Mouse (Mus musculus) gastrocnemius, postnatal 25 days (tissue): ENCODE results near the gene E130208F15Rik. TPM values are rescaled to one million over a fixed set of nuclear protein-coding genes. Genes with fewer than 3 reads are reported as not detected.

Source experiments
- DNase-seq: peaks from one replicate; pipeline ENCODE4 v3.0.0; 2022
- total RNA-seq, 2 experiments: library from RNA; stranded (reverse); gene quantifications; 1 replicate in 1 of 2; 2 replicates in 1 of 2; pipeline ENCODE4 v1.2.3; 2021

Gene E130208F15Rik
- total RNA-seq, 2 experiments from 2014 or later = 0.31 to 0.46 TPM

DNA sequence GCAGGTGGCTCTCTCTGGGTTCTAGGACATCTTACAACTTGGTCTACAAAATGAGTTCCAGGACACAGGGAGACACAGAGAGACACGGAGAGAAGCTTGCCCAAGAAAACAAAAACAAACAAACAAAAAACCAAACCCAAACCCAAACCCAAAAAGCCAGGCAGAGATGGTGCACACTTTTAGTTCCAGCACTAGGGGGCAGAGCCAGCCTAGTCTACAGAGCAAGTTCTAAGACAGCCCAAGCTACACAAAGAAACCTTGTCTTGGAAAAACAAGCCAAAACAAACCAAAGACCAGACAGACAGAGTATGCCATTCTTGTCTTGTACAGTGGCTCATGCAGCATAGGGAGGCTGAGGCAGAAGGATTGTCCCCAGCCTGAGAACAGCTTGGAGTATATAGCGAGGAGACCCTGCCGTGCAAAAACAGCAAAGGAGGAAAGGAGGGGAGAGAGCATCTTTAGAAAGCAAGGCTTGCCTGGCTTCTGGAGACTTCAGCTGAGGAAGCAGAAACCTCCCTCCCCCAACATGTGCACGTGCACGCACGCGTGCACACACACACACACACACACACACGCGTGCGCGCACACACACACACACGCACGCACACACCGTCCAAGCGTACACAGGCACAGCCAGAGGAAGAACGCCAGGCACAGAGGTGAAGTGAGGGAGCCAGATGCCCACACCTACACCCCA, 15.3 kb upstream of the E130208F15Rik start:
- DNase-seq = no peak

- DNase-seq = peak; percentile 95
Observed at GRCm38 (mm10) chr7:30308076-30309005, 13.2 kb upstream of the E130208F15Rik start, which contains the start of gene Alkbh6. Gene Alkbh6, plus strand, starts transcription at chr7:30308717.

- no peak for DNase-seq
Observed at GRCm38 (mm10) chr7:30309395-30310129, 12.0 kb upstream of the E130208F15Rik start.

GRCm38 (mm10) chr7:30310136-30310535, 11.4 kb upstream of the E130208F15Rik start:
- no peak for DNase-seq

GRCm38 (mm10) chr7:30313666-30314320, 7.7 kb upstream of the E130208F15Rik start:
- no peak for DNase-seq

DNA sequence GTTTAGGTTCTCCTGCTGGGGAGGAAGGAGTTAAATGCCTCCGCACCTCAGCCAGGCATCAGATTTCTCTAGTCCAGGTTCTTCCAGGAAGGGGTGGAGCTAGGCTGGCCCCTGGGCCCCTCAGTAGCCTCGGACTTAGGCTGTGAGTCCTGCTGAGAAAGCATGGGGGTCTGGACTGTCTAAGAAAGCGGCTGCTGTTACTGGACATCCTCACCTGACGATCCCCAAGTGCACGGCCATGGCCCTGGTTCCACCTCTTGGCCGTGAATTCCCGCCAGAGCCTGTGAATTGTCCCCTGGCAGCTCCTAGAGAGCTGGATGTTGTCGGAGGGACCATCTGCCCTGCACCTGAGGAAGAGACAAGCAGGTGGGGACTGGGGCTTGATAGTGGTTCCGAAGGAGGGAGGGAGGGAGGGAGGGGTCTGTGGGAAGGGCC, 6.8 kb upstream of the E130208F15Rik start, which contains the start of gene Syne4:
Syne4 (plus strand) TSS at position 87 of the 435 bp plus-strand sequence.
- DNase-seq = no peak

DNA sequence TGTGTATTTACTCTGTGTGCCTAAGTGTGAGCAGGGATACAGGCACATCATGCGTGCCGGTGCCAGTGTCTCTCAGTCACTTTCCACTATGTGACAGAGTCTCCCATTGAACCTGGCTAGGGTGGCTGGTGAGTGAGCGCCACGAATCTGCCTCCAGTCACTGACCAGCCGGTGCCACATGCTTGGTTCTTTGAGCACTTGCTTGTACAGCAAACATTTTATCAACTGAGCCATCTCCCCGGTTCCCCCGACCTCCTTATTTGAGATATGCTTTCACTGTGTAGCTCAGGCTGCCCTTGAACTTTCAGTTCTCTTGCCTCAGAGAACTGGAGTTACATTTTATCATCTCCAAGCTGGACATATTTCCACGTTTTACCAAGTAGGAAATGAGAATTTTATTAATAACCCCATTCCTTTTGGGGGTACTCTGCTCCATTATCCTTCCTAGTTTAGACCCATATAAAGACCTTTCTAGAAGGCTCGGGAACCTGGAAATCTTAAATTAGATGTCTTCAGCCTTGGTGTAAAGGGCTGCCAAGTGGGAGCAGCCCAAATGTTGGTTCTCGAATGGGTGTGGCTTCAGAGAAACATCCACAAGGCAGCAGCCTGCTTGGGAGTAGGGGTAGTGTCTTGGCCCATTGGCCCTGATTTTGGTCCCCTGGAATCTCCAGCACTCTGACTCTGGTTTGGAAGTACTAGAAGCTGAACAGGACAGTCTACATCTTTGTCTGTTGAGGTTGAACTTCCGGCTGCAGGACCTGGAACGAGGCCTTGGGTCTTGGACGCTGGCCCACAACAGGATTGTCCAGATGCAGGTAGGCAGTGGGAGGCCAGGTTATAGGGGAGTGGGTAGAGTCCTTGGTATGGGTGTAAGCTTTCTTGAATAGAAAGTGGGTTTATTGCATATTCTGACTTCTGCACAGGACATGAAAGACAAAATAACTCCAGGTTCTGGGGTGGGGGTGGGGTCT, 5.7 kb upstream of the E130208F15Rik start:
- no peak for DNase-seq

DNA sequence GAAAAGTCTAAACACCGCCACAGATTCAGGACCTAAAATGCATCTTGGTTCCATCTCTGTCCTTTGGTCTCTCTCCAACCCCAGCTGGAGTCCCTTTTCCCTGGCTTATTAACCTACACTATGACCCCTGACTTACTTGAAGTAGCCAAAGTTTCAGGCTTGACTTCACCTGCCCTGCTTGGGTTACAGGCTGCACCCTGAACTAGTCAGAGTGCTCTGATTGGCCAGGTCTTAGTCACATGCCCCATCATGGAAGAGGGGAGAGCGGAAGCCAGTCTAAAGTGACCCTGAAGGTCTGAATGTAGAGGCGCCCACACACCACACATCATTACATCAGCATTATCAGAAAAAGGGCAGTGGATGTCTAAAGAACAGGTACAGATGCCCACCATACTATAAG, 3.4 kb upstream of the E130208F15Rik start:
- DNase-seq = no peak

- no peak for DNase-seq
Observed at GRCm38 (mm10) chr7:30320946-30321345, 594 bp upstream of the E130208F15Rik start.

- peak; percentile 98 for DNase-seq
Observed at GRCm38 (mm10) chr7:30322285-30322667, 736 bp downstream of the E130208F15Rik start.

DNA sequence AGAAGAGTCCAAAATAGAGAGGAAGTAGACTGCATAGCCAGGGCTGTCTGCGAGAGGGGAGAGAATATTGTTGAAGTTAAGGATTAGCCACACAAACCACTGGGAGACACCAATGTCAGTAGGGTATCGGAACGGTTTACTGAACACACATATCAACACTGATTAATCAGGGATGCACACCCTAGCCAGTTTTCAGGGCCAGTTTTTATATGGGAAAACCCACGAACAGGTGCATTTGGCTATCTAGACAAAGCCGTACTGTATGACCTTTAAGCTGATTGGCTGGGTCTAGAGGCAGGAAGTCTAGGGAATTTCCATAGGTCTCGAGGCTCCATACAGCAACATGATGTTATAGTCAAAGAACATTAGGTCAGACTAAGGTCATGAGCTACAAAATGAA, 1.3 kb downstream of the E130208F15Rik start:
- no peak for DNase-seq

DNA sequence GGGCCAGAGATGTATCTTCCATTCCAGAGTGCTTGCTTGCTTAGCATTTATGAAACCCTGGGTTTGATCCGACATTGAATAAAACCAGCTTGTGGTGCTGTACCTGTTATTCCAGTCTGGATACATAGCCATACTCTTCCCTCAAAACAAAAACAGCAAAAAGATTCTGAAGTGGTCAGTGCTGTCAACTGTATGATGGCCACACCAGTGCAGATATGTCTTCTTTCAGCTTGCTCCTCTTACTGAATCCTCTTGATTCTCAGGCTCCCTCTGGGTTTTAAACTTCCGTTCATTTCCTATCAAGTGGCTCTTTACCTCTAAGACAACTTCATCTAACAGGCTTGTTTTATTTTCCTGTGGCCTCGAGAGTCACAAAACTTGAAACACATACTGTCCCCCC, 2.3 kb downstream of the E130208F15Rik start, which contains the start of gene Sdhaf1:
Sdhaf1 (minus strand) TSS at position 101 of the 400 bp plus-strand sequence.
- no peak for DNase-seq

GRCm38 (mm10) chr7:30324300-30324944, 2.9 kb downstream of the E130208F15Rik start:
- DNase-seq = no peak

GRCm38 (mm10) chr7:30325364-30325763, 3.8 kb downstream of the E130208F15Rik start:
- DNase-seq = no peak

DNA sequence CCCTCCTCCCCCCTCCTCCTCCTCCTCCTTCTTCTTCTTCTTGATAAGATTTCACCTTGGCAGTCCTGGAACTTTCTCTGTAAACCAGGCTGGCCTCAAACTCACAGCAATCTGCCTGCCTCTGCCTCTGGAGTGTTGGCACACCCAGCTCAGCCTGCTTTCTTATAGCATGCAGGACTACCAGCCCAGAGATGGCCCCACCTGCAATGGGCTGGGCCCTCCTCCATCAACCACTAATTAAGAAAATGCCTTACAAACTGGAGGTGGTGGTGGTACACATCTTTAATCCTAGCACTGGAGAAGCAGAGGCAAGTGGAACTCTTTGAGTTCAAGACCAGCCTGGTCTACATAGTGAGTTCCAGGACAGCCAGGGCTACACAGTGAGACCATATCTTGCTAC, 4.9 kb downstream of the E130208F15Rik start:
- DNase-seq = no peak

- DNase-seq = no peak
Observed at GRCm38 (mm10) chr7:30327140-30327539, 5.6 kb downstream of the E130208F15Rik start.

GRCm38 (mm10) chr7:30328379-30328778, 6.8 kb downstream of the E130208F15Rik start:
- DNase-seq = no peak

GRCm38 (mm10) chr7:30331887-30332286, 10.3 kb downstream of the E130208F15Rik start:
- peak; percentile 57 for DNase-seq

DNA sequence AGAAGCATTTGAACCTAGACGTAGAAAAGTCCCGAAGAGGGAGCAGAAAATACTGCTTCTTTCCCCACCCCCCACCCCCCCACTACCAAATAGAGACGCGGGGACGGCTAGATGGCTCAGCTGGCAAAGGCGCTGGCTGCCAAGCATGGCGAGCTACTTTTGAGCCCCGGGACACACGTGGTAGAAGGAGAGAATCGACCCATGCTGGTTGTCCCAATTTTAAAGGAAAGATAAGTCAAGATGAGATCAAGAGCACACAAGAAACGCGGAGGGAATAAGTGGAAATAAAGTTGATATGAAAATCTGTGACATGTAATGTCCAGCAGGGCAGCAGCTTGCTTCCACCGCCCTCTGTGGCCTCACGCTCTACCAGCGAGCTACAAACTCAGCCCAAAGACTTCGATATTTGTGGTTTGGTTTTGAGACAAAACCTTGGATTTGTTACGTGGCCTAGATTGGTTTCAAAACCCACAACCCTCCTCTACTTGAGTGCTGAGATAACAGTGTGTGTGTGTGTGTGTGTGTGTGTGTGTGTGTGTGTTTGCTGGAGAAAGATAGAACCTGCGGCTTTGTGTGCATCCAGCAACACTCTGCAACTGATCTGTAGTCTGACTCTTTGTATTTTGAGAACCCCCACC, 11.2 kb downstream of the E130208F15Rik start:
- no peak for DNase-seq
